Mouse (Mus musculus) frontal cortex, postnatal 25 days (tissue): Measurements from ENCODE around the gene Wdr20.
"Not testable (repeated sequence)": the region's sequence is repeated elsewhere in the genome, so short reads cannot be mapped to it uniquely, and the experiment has no call there.

Source experiments
- DNase-seq, 2 experiments: peaks; one replicate each; pipeline ENCODE4 v3.0.0; 2022; ENCODE audit warnings: low spot score in 2 of 2

Wdr20 gene

DNA sequence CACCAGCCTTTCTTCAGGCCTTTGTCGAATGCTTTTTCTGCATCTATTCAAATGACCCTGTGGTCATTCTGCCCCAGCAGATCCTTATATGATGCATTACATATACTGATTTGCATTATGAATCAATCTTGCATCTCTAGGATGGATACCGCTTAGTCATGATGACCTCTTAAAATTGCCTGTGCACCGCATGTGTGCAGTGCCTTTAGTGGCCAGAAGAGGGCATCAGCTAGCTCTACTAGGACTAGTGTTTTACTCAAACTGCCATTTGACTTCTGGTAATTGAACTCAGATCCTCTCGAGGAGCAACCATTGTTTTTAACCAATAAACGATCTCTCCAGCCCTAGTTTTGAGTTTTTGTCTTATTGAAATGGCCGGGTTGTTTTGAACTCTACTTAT is 24.0 kb upstream of the Wdr20 start:
- DNase-seq: no peak

GRCm38 (mm10) chr12:110714215-110714614 is 23.5 kb upstream of the Wdr20 start:
- DNase-seq: no peak

GRCm38 (mm10) chr12:110716004-110716403 is 21.7 kb upstream of the Wdr20 start:
- no peak for DNase-seq

- DNase-seq: no peak
These were observed 12.7 kb upstream of the Wdr20 start for GRCm38 (mm10) chr12:110725051-110725450.

GRCm38 (mm10) chr12:110725489-110725888 is 12.3 kb upstream of the Wdr20 start:
- no peak for DNase-seq

- DNase-seq: no peak
These were observed 11.3 kb upstream of the Wdr20 start for GRCm38 (mm10) chr12:110726428-110726827.

- DNase-seq: not testable (repeated sequence)
These were observed 4.5 kb upstream of the Wdr20 start for GRCm38 (mm10) chr12:110733254-110733653.

GRCm38 (mm10) chr12:110736641-110737040 is 1.1 kb upstream of the Wdr20 start:
- DNase-seq: no peak

GRCm38 (mm10) chr12:110738158-110738921 is 596 bp downstream of the Wdr20 start:
- peak in 1 of 2 experiments; percentile 13 for DNase-seq

DNA sequence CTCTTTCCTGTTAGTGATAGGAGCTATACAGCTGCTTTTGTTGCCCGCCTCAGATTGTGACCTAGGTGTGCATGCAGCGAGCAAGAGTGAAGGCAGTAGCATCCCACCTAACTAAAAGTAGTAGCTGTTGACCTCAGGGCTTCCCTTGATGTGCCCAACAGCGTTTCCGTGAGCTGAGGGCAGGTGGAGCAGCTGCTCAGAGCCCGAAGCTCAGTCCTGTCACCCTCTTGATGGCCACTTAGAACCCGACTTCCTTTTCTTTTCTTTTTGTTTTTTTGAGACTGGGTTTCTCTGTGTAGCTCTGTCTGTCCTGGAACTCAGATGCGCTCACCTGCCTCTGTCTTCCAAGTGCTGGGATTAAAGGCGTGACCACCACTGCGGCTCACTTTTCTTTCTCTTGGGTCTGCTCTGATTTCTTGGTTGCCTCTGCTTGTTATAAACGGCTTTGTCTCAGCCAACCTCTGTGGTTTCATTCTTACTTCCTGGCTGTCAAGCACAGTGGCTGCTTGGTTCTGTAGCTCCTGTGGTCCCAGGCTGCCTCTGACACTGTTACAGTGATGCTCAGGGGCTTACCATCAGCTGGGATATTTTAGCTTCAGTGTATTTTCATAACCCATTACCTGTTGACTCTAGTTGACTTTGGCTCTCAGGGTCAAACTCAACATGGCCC is 13.2 kb downstream of the Wdr20 start:
- DNase-seq: no peak

DNA sequence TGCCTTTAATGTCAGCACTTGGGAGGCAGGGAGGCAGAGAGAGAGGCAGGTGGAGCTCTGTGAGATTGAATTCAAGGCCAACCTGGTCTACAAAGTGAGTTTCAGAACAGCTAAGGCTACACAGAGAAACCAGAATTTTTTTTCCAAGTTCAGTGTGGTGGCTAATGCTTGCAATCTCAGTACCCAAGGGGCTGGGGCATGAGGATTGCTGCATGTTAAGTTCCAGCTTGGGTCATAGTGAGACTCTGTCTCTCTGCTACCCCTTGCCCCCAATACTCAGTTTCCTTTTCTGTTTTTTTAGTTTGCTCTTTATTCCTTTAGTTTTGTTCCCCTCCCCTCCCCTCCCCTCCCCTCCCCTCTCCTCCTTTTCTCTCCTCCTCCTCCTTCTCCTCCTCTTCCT is 15.0 kb downstream of the Wdr20 start:
- DNase-seq: no peak

DNA sequence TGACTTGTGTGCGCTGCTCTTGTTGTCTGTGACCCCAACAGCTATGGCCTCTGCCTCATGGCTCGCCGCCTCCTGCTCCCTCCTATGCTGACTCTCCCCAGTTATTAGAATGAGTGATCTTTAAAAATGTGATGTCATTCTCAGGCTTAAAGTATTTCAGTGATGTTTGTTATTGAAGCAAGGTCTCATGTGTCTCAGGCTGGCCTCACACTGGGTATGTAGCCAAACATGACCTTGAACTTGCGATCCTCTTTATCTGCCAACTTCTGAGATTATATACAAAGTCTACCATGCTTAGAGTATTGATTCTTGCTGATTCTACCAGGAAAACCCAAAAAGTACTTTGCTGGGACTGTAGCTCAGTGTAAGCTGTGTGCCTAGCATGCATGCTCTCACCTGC is 16.2 kb downstream of the Wdr20 start:
- no peak for DNase-seq

- no peak for DNase-seq
These were observed 19.4 kb downstream of the Wdr20 start for GRCm38 (mm10) chr12:110757161-110757560.

DNA sequence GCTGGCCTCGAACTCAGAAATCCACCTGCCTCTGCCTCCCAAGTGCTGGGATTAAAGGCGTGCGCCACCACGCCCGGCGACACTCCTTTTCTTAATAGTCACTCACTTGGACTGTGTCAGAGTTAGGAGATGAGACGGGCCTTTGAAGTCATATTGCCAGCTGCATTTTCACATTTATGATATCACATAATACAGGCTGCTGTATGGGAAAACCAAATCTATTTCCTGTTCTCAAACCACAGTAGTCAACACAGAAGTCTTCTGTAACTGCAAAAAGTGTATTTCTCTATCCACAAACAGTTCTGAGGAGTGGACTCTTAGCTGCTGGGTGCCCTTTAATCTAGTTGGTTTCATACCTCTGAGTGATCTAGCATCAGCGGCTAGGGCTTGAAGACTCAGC is 21.2 kb downstream of the Wdr20 start:
- DNase-seq: no peak

DNA sequence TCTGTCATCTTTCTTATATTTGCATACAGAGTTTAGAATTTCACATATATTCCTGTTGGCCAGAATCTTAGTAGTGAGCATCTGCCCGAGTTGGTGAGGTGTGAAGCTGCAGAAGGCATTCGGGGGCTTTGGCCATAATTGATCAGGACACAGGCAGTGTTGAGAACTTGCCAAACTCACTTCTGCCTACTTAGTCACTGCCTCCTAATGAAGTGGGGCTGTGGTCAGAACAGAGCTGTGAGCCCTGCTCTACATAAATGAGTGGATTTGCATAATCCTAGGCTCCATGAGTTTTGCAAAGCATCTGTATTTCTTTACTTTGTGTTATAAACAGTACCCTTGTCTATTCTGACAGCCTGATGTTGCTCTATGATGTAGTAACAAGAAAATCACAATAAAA is 24.6 kb downstream of the Wdr20 start:
- no peak for DNase-seq

DNA sequence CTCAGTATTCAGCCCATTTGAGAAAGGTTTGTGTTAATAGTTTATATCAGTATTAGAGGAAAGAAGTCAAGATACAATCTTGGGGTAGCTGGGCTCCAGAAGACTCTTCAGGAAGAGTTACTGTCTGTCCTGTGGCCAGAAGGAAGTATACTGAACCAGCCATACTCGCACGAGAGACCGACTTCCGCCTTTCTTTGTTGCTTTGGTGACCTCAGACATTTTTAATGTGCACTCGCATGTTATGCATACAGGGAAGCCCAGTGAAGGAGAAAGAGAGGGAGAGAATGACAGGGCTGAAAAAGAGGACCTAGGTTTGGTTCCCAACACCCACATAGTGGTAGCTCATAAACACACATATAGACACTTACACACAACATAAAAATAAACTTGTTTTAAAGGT is 26.8 kb downstream of the Wdr20 start:
- no peak for DNase-seq

GRCm38 (mm10) chr12:110768562-110768961 is 30.8 kb downstream of the Wdr20 start:
- DNase-seq: no peak

- DNase-seq: no peak
These were observed 32.0 kb downstream of the Wdr20 start for GRCm38 (mm10) chr12:110769660-110770297.

GRCm38 (mm10) chr12:110770479-110771247 is 32.9 kb downstream of the Wdr20 start:
- DNase-seq: no peak

GRCm38 (mm10) chr12:110771961-110772360 is 34.2 kb downstream of the Wdr20 start:
- no peak for DNase-seq

DNA sequence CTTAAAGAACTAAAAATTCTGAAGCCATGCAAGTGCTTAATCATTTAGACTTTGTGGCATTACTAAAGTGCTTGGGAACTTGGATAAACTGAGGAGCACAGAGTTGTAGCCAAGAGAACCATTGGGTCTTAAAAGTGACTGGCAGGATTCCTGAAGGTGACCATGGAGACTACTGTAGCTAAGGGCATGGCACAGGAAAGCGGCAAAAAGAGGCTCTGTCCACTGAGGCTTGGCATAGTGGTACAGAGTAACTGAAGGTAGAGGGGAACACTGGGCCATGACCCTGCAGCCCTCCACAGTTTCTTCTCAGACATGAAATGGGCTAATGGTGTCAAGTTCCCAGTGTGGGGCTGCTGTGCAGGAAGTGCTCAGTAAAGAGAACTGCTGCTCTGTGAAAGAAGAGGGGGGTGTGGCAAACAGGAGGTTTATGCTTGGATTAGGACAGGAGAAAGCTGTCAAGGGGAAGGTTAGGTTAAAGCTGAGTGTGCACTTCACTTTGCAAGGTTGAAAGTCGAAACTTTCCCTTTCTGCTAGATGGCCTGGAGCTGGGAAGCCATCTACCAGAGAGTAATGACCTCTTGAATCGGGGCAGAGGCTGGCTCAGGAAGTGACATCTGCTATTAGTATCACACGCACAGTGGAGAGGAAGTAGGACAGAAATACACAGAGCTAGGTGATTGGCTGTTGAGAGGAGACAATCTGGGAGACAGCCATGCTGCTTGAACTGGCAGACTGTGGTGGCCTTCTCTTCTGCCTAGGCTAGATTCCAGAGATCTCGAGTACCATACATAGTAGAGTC is 38.1 kb downstream of the Wdr20 start:
- no peak for DNase-seq
